Mouse (Mus musculus) myocyte (in vitro differentiated cells): ENCODE measurements at regions not wholly inside any gene's neighbourhood (a gene's known extent, or its start where the extent isn't known, plus 50 kb on each side); places are given as distances from the start of the nearest gene placed in this dataset.

ENCODE experiments used
- H3K27me3 ChIP-seq: one replicate; pipeline ENCODE4 v1.6.1; 2011; ENCODE audit not compliant: control insufficient read depth, insufficient read depth, insufficient read length
- H3K36me3 ChIP-seq: one replicate; pipeline ENCODE4 v1.6.1; 2011; ENCODE audit not compliant: control insufficient read depth, insufficient read depth
- H3K4me2 ChIP-seq: one replicate; pipeline ENCODE4 v1.6.1; 2011; ENCODE audit warnings: low read depth, control low read depth
- H3K4me3 ChIP-seq: one replicate; pipeline ENCODE4 v1.5.1; 2011; ENCODE audit warnings: mild to moderate bottlenecking, control low read depth, moderate library complexity
- H3K79me2 ChIP-seq: one replicate; pipeline ENCODE4 v1.6.1; 2011; ENCODE audit not compliant: control insufficient read depth, insufficient read depth
- H3ac ChIP-seq: one replicate; pipeline ENCODE4 v1.6.1; 2011; ENCODE audit not compliant: control insufficient read depth, insufficient read length
- CEBPB ChIP-seq: IDR thresholded peaks from 2 replicates; pipeline ENCODE4 v1.6.1; 2011; ENCODE audit warnings: mild to moderate bottlenecking, moderate library complexity; ENCODE audit not compliant: poor library complexity, insufficient read depth, severe bottlenecking
- E2F4 ChIP-seq: IDR thresholded peaks from one replicate; pipeline ENCODE4 v1.6.1; 2011; ENCODE audit warnings: mild to moderate bottlenecking, control low read depth, moderate library complexity; ENCODE audit not compliant: insufficient read depth
- MAX ChIP-seq: IDR thresholded peaks from one replicate; pipeline ENCODE4 v1.6.1; 2011; ENCODE audit warnings: low read depth, mild to moderate bottlenecking, control low read depth
- MYOD1 ChIP-seq, 3 experiments: IDR thresholded peaks; one replicate each; pipeline ENCODE4 v1.6.1; 2011; ENCODE audit warnings: control low read depth in 2 of 3, low read depth in 2 of 3, mild to moderate bottlenecking in 2 of 3, moderate library complexity in 1 of 3; ENCODE audit not compliant: insufficient read length in 2 of 3, control insufficient read depth in 1 of 3
- MYOG ChIP-seq, 3 experiments: IDR thresholded peaks; one replicate each; pipeline ENCODE4 v1.6.1; 2011; ENCODE audit warnings: control low read depth in 2 of 3, low read depth in 2 of 3, mild to moderate bottlenecking in 2 of 3; ENCODE audit not compliant: insufficient read length in 2 of 3, control insufficient read depth in 1 of 3, insufficient read depth in 1 of 3
- POLR2A ChIP-seq: IDR thresholded peaks from one replicate; pipeline ENCODE4 v1.6.1; 2011; ENCODE audit warnings: low read depth, mild to moderate bottlenecking, control low read depth, moderate library complexity; ENCODE audit not compliant: insufficient read length
- POLR2AphosphoS2 ChIP-seq: IDR thresholded peaks from one replicate; pipeline ENCODE4 v1.6.1; 2011; ENCODE audit warnings: low read depth, control low read depth; ENCODE audit not compliant: insufficient read length
- REST ChIP-seq: IDR thresholded peaks from one replicate; pipeline ENCODE4 v1.6.1; 2011; ENCODE audit warnings: mild to moderate bottlenecking, control low read depth, moderate library complexity; ENCODE audit not compliant: insufficient read depth, insufficient read length
- SRF ChIP-seq: IDR thresholded peaks from one replicate; pipeline ENCODE4 v1.6.1; 2011; ENCODE audit warnings: low read depth; ENCODE audit not compliant: control insufficient read depth, insufficient read length
- TCF12 ChIP-seq: IDR thresholded peaks from one replicate; pipeline ENCODE4 v1.6.1; 2011; ENCODE audit warnings: mild to moderate bottlenecking, control low read depth; ENCODE audit not compliant: poor library complexity, insufficient read depth, severe bottlenecking
- TCF3 ChIP-seq: IDR thresholded peaks from one replicate; pipeline ENCODE4 v1.6.1; 2011; ENCODE audit warnings: low read depth, control low read depth; ENCODE audit not compliant: insufficient read length
- USF1 ChIP-seq: IDR thresholded peaks from one replicate; pipeline ENCODE4 v1.6.1; 2011; ENCODE audit warnings: low read depth, mild to moderate bottlenecking, control low read depth, moderate library complexity

GRCm38 (mm10) chr12:71642797-71643337 is 188.0 kb upstream of the Daam1 start:
- H3K4me3 ChIP-seq = no peak overlapping the region
- H3ac ChIP-seq = no peak overlapping the region
- no peak for TF ChIP-seq MYOD1 (IDR thresholded peaks at IDR 0.05; ENCODE audit: control insufficient read depth in 1 of 3, insufficient read length in 2 of 3, low read depth in 2 of 3)
- TF ChIP-seq POLR2AphosphoS2 = no peak
- no peak for TF ChIP-seq REST
- no peak for TF ChIP-seq TCF12
- TF ChIP-seq E2F4 = no peak
- no peak for TF ChIP-seq CEBPB
- TF ChIP-seq SRF = no peak
- no peak for TF ChIP-seq POLR2A
- no peak for TF ChIP-seq TCF3
- TF ChIP-seq MYOG (IDR thresholded peaks at IDR 0.05; ENCODE audit: control insufficient read depth in 1 of 3, insufficient read depth in 1 of 3, insufficient read length in 2 of 3, low read depth in 2 of 3) = no peak
- TF ChIP-seq MAX = no peak
- no peaks in the 10 kb centered on the region for H3K36me3 ChIP-seq
- H3K79me2 ChIP-seq = no peaks in the 10 kb centered on the region
- H3K27me3 ChIP-seq = no peaks in the 10 kb centered on the region
- no peak overlapping the region for H3K4me2 ChIP-seq

- no peaks in the 10 kb centered on the region for H3K27me3 ChIP-seq
- no peak overlapping the region for H3ac ChIP-seq
- TF ChIP-seq TCF12 (no peak), TCF3 (no peak), MYOG (IDR thresholded peaks at IDR 0.05; ENCODE audit: control insufficient read depth in 1 of 3, insufficient read depth in 1 of 3, insufficient read length in 2 of 3, low read depth in 2 of 3) (no peak), MAX (no peak), REST (no peak), POLR2A (no peak), MYOD1 (IDR thresholded peaks at IDR 0.05; ENCODE audit: control insufficient read depth in 1 of 3, insufficient read length in 2 of 3, low read depth in 2 of 3) (no peak), SRF (no peak), POLR2AphosphoS2 (no peak), USF1 (no peak), E2F4 (no peak), CEBPB (no peak)
- no peak overlapping the region for H3K4me3 ChIP-seq
- no peaks in the 10 kb centered on the region for H3K79me2 ChIP-seq
- no peak overlapping the region for H3K4me2 ChIP-seq
- H3K36me3 ChIP-seq = no peaks in the 10 kb centered on the region
Measured at GRCm38 (mm10) chr12:71651251-71651650, 179.6 kb upstream of the Daam1 start.

- no peak overlapping the region for H3K4me3 ChIP-seq
- no peaks in the 10 kb centered on the region for H3K79me2 ChIP-seq
- H3K27me3 ChIP-seq = no peaks in the 10 kb centered on the region
- H3K4me2 ChIP-seq = no peak overlapping the region
- H3ac ChIP-seq = no peak overlapping the region
- H3K36me3 ChIP-seq = no peaks in the 10 kb centered on the region
- TF ChIP-seq E2F4 (no peak), TCF12 (no peak), USF1 (no peak), MYOG (IDR thresholded peaks at IDR 0.05; ENCODE audit: control insufficient read depth in 1 of 3, insufficient read depth in 1 of 3, insufficient read length in 2 of 3, low read depth in 2 of 3) (no peak), REST (no peak), POLR2AphosphoS2 (no peak), MAX (no peak), MYOD1 (IDR thresholded peaks at IDR 0.05; ENCODE audit: control insufficient read depth in 1 of 3, insufficient read length in 2 of 3, low read depth in 2 of 3) (no peak), CEBPB (no peak), TCF3 (no peak), POLR2A (no peak)
Measured at GRCm38 (mm10) chr12:71693346-71694038, 137.4 kb upstream of the Daam1 start.

DNA sequence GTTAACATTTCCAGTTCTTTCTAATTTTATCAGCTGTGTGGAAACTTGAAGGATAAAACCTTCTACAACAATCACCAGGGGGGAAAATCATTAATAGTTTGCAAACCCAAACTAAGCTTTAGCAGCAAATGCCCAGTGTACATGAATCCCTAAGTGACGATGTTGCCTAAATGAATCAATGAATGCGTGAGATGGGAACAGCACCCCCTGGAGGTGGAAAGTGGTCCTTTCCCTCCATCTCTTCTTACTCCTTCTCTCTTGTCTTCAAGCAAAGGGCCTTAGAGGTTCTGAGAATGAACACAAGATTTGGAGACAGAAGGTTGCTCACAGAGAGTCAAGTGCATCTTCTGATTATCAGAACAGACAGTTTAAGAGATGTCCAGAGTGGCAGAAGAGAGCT is 129.1 kb upstream of the Daam1 start:
- Histone ChIP-seq H3K79me2 (no peaks in the 10 kb centered on the region), H3K36me3 (no peaks in the 10 kb centered on the region), H3K4me2 (no peak overlapping the region), H3ac (no peak overlapping the region), H3K4me3 (no peak overlapping the region), H3K27me3 (no peaks in the 10 kb centered on the region)
- TF ChIP-seq REST (no peak), E2F4 (no peak), TCF12 (no peak), SRF (no peak), POLR2AphosphoS2 (no peak)

DNA sequence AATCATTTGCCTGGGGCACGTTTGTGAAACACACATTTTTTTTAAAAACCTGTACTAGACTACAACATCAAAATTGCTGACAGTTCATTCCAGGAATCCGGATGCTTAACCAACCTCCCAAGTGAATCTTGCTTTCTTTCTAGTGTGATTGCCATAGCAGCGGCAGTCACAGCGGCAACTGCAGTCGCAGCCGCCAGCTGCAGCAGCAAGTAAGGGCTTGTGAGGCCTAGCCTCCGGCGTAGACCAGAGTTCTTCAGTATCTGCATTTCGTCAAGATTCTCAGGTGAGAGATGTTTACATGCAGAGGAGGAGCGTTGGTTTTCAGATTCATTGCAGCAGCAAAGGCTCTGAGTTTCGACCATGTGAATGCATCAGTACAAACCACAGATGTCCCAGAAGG is 128.7 kb upstream of the Daam1 start:
- Histone ChIP-seq H3K4me3 (no peak overlapping the region), H3K36me3 (no peaks in the 10 kb centered on the region), H3ac (no peak overlapping the region), H3K27me3 (no peaks in the 10 kb centered on the region), H3K4me2 (no peak overlapping the region), H3K79me2 (no peaks in the 10 kb centered on the region)
- TF ChIP-seq SRF = no peak
- no peak for TF ChIP-seq MAX
- TF ChIP-seq POLR2AphosphoS2 = no peak
- no peak for TF ChIP-seq MYOD1 (IDR thresholded peaks at IDR 0.05; ENCODE audit: control insufficient read depth in 1 of 3, insufficient read length in 2 of 3, low read depth in 2 of 3)
- no peak for TF ChIP-seq TCF3
- TF ChIP-seq MYOG (IDR thresholded peaks at IDR 0.05; ENCODE audit: control insufficient read depth in 1 of 3, insufficient read depth in 1 of 3, insufficient read length in 2 of 3, low read depth in 2 of 3) = no peak
- no peak for TF ChIP-seq CEBPB
- no peak for TF ChIP-seq E2F4
- no peak for TF ChIP-seq USF1
- no peak for TF ChIP-seq TCF12
- no peak for TF ChIP-seq REST
